Mouse (Mus musculus) heart, postnatal 0 days (tissue): ENCODE data around the gene Arhgef28.

Experiments used
- CTCF ChIP-seq: IDR thresholded peaks from 2 replicates; pipeline ENCODE4 v1.5.1; 2016; ENCODE audit warnings: antibody characterized with exemption, control low read depth, low read depth
- EP300 ChIP-seq: IDR thresholded peaks from 2 replicates; pipeline ENCODE4 v1.6.1; 2016; ENCODE audit warnings: antibody characterized with exemption, low read depth

GRCm38 (mm10) chr13:98222848-98223247 is 16.6 kb upstream of the Arhgef28 start:
- TF ChIP-seq CTCF (peak; percentile 96), EP300 (no peak)
